Mouse (Mus musculus) thymus, postnatal 14 days (tissue): ENCODE results near the gene Ociad1.

Experiments used
- DNase-seq: peaks from one replicate; pipeline ENCODE4 v3.0.0; 2021

Ociad1 gene

GRCm38 (mm10) chr5:73292502-73293457 is at the start of gene Ociad1:
Gene Ociad1, plus strand, starts transcription at chr5:73292784.
- peak; percentile 95 for DNase-seq

- no peak for DNase-seq
Measured at GRCm38 (mm10) chr5:73244403-73244802, 48.2 kb upstream of the Ociad1 start.

GRCm38 (mm10) chr5:73246414-73246813 is 46.2 kb upstream of the Ociad1 start:
- DNase-seq = no peak

GRCm38 (mm10) chr5:73248211-73248610 is 44.4 kb upstream of the Ociad1 start:
- no peak for DNase-seq

GRCm38 (mm10) chr5:73249341-73249740 is 43.2 kb upstream of the Ociad1 start:
- no peak for DNase-seq

GRCm38 (mm10) chr5:73252739-73253138 is 39.8 kb upstream of the Ociad1 start:
- no peak for DNase-seq

- peak; percentile 42 for DNase-seq
Measured at GRCm38 (mm10) chr5:73254660-73255059, 37.9 kb upstream of the Ociad1 start.

- peak; percentile 65 for DNase-seq
Measured at GRCm38 (mm10) chr5:73255321-73256251, 37.0 kb upstream of the Ociad1 start.

GRCm38 (mm10) chr5:73256352-73257065 is 36.1 kb upstream of the Ociad1 start, which contains the start of gene Fryl:
Gene Fryl, minus strand, starts transcription at chr5:73256619.
- peak; percentile 96 for DNase-seq

- no peak for DNase-seq
Measured at GRCm38 (mm10) chr5:73257096-73257495, 35.5 kb upstream of the Ociad1 start.

GRCm38 (mm10) chr5:73257723-73258122 is 34.9 kb upstream of the Ociad1 start:
- DNase-seq = no peak

GRCm38 (mm10) chr5:73264122-73264521 is 28.5 kb upstream of the Ociad1 start:
- DNase-seq = no peak

GRCm38 (mm10) chr5:73265460-73265859 is 27.1 kb upstream of the Ociad1 start:
- DNase-seq = peak; percentile 70

GRCm38 (mm10) chr5:73268636-73269213 is 23.9 kb upstream of the Ociad1 start:
- DNase-seq = no peak

- DNase-seq = no peak
Measured at GRCm38 (mm10) chr5:73270612-73271011, 22.0 kb upstream of the Ociad1 start.

GRCm38 (mm10) chr5:73273171-73273570 is 19.4 kb upstream of the Ociad1 start:
- no peak for DNase-seq

- DNase-seq = no peak
Measured at GRCm38 (mm10) chr5:73274941-73275340, 17.6 kb upstream of the Ociad1 start.

GRCm38 (mm10) chr5:73279190-73279589 is 13.4 kb upstream of the Ociad1 start:
- no peak for DNase-seq

- no peak for DNase-seq
Measured at GRCm38 (mm10) chr5:73279732-73280566, 12.6 kb upstream of the Ociad1 start.

GRCm38 (mm10) chr5:73280567-73280850 is 12.1 kb upstream of the Ociad1 start:
- DNase-seq = no peak

GRCm38 (mm10) chr5:73284046-73284445 is 8.5 kb upstream of the Ociad1 start:
- DNase-seq = no peak
